Mouse (Mus musculus): ENCODE results near the gene Mettl26. TPM values are rescaled to one million over a fixed set of nuclear protein-coding genes. Genes with fewer than 3 reads are reported as not detected.

The Mettl26 gene
- total and polyA plus RNA-seq, 3 experiments = 12.7 to 30.5 (median 12.7) TPM

DNA sequence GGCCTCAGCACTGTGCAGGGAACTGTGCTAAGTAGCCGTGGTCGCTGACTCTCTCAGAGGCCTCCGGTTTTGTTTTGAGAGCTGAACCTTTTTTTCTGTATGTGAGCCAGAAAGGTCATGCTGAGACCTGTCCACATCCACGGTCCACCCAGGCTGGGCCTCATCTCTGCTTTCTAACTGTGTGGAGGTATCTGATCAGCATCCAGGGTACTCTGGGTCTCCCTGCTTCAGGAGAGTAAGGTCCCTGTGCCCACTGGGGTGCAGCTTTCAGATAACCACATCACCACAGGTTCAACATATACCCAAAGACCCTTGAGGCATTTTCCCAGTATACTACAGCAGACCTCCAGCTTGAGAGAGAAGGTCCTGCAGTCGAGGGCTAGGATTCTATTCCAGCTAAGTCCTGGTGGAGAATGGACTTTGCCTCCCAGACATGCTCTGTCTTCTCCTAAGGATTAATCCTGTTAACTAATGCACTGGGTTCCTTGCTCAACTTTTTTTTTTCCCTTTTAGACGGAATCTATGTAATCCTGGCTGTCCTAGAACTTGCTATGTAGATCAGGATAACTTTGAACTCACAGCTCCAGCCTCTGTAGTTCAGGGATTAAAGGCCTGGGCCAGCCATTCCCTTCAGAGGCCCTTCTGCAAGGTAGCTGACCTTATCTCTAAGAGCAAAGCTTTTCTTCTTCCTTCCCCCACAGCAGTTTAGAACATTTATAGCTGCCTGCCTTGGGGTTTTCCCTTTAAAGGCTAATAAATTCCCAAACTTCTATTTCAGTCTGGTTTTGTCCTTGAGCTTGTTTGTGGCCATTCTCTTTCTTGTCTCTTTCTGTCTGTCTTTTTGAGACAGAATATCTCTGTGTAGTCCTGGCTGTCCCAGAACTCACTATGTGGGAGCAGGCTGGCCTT is 12.9 kb upstream of the Mettl26 start:
- no peak for DNase-seq
- peak overlapping the region; percentile 91 for H3K27ac ChIP-seq
- peaks cover 3% of the 10 kb centered on the region for H3K79me2 ChIP-seq (replicated peaks; ENCODE audit: control insufficient read depth, insufficient read depth, low read length)
- no peaks in the 10 kb centered on the region for H3K27me3 ChIP-seq (ENCODE audit: control insufficient read depth, insufficient read depth, low read length)
- peaks cover 1% of the 10 kb centered on the region; the same call in 1 of the 2 replicates for H3K4me1 ChIP-seq (ENCODE audit: control insufficient read depth, insufficient read depth, low read length)
- intact Hi-C loops (cut with DNase I) = no loop called here
- no peaks in the 10 kb centered on the region for H3K36me3 ChIP-seq (ENCODE audit: control insufficient read depth, insufficient read depth, low read length)
- 17% methylated on average over 6 of the region's 6 CpGs for WGBS
- peak overlapping the region; percentile 63 for H3K4me3 ChIP-seq
- peak overlapping the region; percentile 79 for H3K9ac ChIP-seq (ENCODE audit: low read depth, low read length)
- TF ChIP-seq POLR2A (IDR thresholded peaks at IDR 0.05; ENCODE audit: insufficient read depth, low read depth, low read length) (no peak), CTCF (IDR thresholded peaks at IDR 0.05) (no peak)

GRCm38 (mm10) chr17:25863681-25864080 is 11.2 kb upstream of the Mettl26 start:
- intact Hi-C loops (cut with DNase I) = no loop called here
- no peak for DNase-seq
- peaks cover 2% of the 10 kb centered on the region for H3K4me1 ChIP-seq (ENCODE audit: control insufficient read depth, insufficient read depth, low read length)
- no peak overlapping the region for H3K27ac ChIP-seq
- TF ChIP-seq CTCF (IDR thresholded peaks at IDR 0.05) = no peak
- no peak for TF ChIP-seq POLR2A (IDR thresholded peaks at IDR 0.05; ENCODE audit: insufficient read depth, low read depth, low read length)
- TF ChIP-seq EP300 (IDR thresholded peaks at IDR 0.05; ENCODE audit: insufficient read depth, low read depth, low read length) = no peak
- H3K9ac ChIP-seq (ENCODE audit: low read depth, low read length) = no peak overlapping the region
- peaks cover 3% of the 10 kb centered on the region for H3K79me2 ChIP-seq (replicated peaks; ENCODE audit: control insufficient read depth, insufficient read depth, low read length)
- H3K4me3 ChIP-seq = no peak overlapping the region
- H3K36me3 ChIP-seq (ENCODE audit: control insufficient read depth, insufficient read depth, low read length) = no peaks in the 10 kb centered on the region
- H3K27me3 ChIP-seq (ENCODE audit: control insufficient read depth, insufficient read depth, low read length) = no peaks in the 10 kb centered on the region
- WGBS = 80% methylated on average over 6 of the region's 6 CpGs

GRCm38 (mm10) chr17:25864311-25864710 is 10.6 kb upstream of the Mettl26 start:
- intact Hi-C loops (cut with DNase I) = no loop called here
- WGBS = 76% methylated on average over 14 of the region's 14 CpGs
- no peak overlapping the region for H3K9ac ChIP-seq (ENCODE audit: low read depth, low read length)
- no peaks in the 10 kb centered on the region for H3K27me3 ChIP-seq (ENCODE audit: control insufficient read depth, insufficient read depth, low read length)
- DNase-seq = no peak
- peaks cover 3% of the 10 kb centered on the region for H3K79me2 ChIP-seq (replicated peaks; ENCODE audit: control insufficient read depth, insufficient read depth, low read length)
- peaks cover 5% of the 10 kb centered on the region for H3K4me1 ChIP-seq (ENCODE audit: control insufficient read depth, insufficient read depth, low read length)
- H3K4me3 ChIP-seq = no peak overlapping the region
- TF ChIP-seq EP300 (IDR thresholded peaks at IDR 0.05; ENCODE audit: insufficient read depth, low read depth, low read length) (no peak), POLR2A (IDR thresholded peaks at IDR 0.05; ENCODE audit: insufficient read depth, low read depth, low read length) (no peak), CTCF (IDR thresholded peaks at IDR 0.05) (no peak)
- no peaks in the 10 kb centered on the region for H3K36me3 ChIP-seq (ENCODE audit: control insufficient read depth, insufficient read depth, low read length)
- H3K27ac ChIP-seq = no peak overlapping the region

- Histone ChIP-seq H3K27me3 (ENCODE audit: control insufficient read depth, insufficient read depth, low read length) (no peaks in the 10 kb centered on the region), H3K36me3 (ENCODE audit: control insufficient read depth, insufficient read depth, low read length) (no peaks in the 10 kb centered on the region), H3K4me1 (ENCODE audit: control insufficient read depth, insufficient read depth, low read length) (peaks cover 5% of the 10 kb centered on the region), H3K27ac (peak overlapping the region; percentile 36; the same call in 1 of the 2 replicates), H3K79me2 (replicated peaks; ENCODE audit: control insufficient read depth, insufficient read depth, low read length) (peaks cover 3% of the 10 kb centered on the region), H3K9ac (ENCODE audit: low read depth, low read length) (peak overlapping the region; percentile 35), H3K4me3 (peak overlapping the region; percentile 35; the same call in 1 of the 2 replicates)
- WGBS = 80% methylated on average over 11 of the region's 11 CpGs
- intact Hi-C loops (cut with DNase I) = loop anchor here (5.0 kb wide), 2 partner anchors 33 to 622 kb away; partner anchors contain the start of gene Stub1
- TF ChIP-seq CTCF (IDR thresholded peaks at IDR 0.05) (no peak), POLR2A (IDR thresholded peaks at IDR 0.05; ENCODE audit: insufficient read depth, low read depth, low read length) (no peak), EP300 (IDR thresholded peaks at IDR 0.05; ENCODE audit: insufficient read depth, low read depth, low read length) (no peak)
- DNase-seq = no peak
These were observed 9.6 kb upstream of the Mettl26 start for GRCm38 (mm10) chr17:25865288-25865687.

DNA sequence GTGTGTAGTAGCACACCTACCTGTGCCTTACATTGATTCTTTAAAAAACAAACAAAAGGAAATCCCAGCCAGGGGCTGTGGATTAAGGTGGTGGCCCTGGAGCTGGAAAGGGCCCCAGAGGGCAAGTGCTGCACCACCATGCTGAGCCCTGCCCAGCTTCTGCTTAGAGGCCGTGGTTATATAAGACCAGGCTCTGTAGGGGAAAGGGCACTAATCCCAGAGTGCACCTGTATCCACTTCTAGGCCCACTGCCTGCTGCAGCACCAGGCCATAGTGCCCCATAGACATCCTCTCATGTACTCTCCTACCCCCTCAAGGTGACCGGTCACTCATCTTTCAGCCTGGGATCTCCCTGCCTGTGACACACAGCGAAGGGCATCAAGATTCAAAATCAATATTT is 8.7 kb upstream of the Mettl26 start:
- Histone ChIP-seq H3K4me1 (ENCODE audit: control insufficient read depth, insufficient read depth, low read length) (peaks cover 5% of the 10 kb centered on the region), H3K36me3 (ENCODE audit: control insufficient read depth, insufficient read depth, low read length) (no peaks in the 10 kb centered on the region), H3K4me3 (peak overlapping the region; percentile 35), H3K27ac (peak overlapping the region; percentile 36), H3K79me2 (replicated peaks; ENCODE audit: control insufficient read depth, insufficient read depth, low read length) (peaks cover 3% of the 10 kb centered on the region), H3K9ac (ENCODE audit: low read depth, low read length) (no peak overlapping the region), H3K27me3 (ENCODE audit: control insufficient read depth, insufficient read depth, low read length) (no peaks in the 10 kb centered on the region)
- no peak for DNase-seq
- intact Hi-C loops (cut with DNase I) = loop anchor here (5.0 kb wide), 2 partner anchors 34 to 621 kb away; partner anchors contain the start of gene Stub1
- WGBS = 76% methylated on average over 3 of the region's 3 CpGs
- TF ChIP-seq EP300 (IDR thresholded peaks at IDR 0.05; ENCODE audit: insufficient read depth, low read depth, low read length) (0 out of 2 replicates have a peak, but pooled peaks have one; percentile 58), CTCF (IDR thresholded peaks at IDR 0.05) (no peak), POLR2A (IDR thresholded peaks at IDR 0.05; ENCODE audit: insufficient read depth, low read depth, low read length) (peak; percentile 55; the same call in 1 of the 2 replicates)

- Histone ChIP-seq H3K27ac (peak overlapping the region; percentile 94), H3K9ac (ENCODE audit: low read depth, low read length) (peak overlapping the region; percentile 92), H3K27me3 (ENCODE audit: control insufficient read depth, insufficient read depth, low read length) (no peaks in the 10 kb centered on the region), H3K79me2 (replicated peaks; ENCODE audit: control insufficient read depth, insufficient read depth, low read length) (peaks cover 3% of the 10 kb centered on the region), H3K4me3 (peak overlapping the region; percentile 100), H3K36me3 (ENCODE audit: control insufficient read depth, insufficient read depth, low read length) (no peaks in the 10 kb centered on the region), H3K4me1 (ENCODE audit: control insufficient read depth, insufficient read depth, low read length) (peaks cover 3% of the 10 kb centered on the region)
- no peak for DNase-seq
- 7% methylated on average over 7 of the region's 7 CpGs for WGBS
- intact Hi-C loops (cut with DNase I) = loop anchor here (5.0 kb wide), 2 partner anchors 35 to 620 kb away; partner anchors contain the start of gene Stub1
- TF ChIP-seq POLR2A (IDR thresholded peaks at IDR 0.05; ENCODE audit: insufficient read depth, low read depth, low read length) (no peak), EP300 (IDR thresholded peaks at IDR 0.05; ENCODE audit: insufficient read depth, low read depth, low read length) (no peak), CTCF (IDR thresholded peaks at IDR 0.05) (no peak)
These were observed 7.4 kb upstream of the Mettl26 start for GRCm38 (mm10) chr17:25867509-25867835.

All from heart, adult 2 months (tissue).